Comparison of ENCODE assay signal across 8 mouse cellular contexts in genomic region chr13:51100233-51101015, GRCm38 (mm10). TPM values are rescaled to one million over a fixed set of nuclear protein-coding genes. Genes with fewer than 3 reads are reported as not detected.
A peak's percentile ranks its signal among the peaks of the same experiment; 100 is the strongest.
DNase-seq lines count a peak whose midpoint lies in the region; ATAC-seq and TF ChIP-seq lines count a peak whose summit lies in the region.

Spin1 (plus strand) TSS chr13:51100880.

- H3K36me3 ChIP-seq in forebrain, embryonic 10.5 days (replicated peaks): peaks cover 34% of the 10 kb centered on the region
- H3K36me3 ChIP-seq in heart, embryonic 14.5 days (ENCODE audit: control insufficient read depth, insufficient read depth, low read length): no peaks in the 10 kb centered on the region
- H3K36me3 ChIP-seq in liver, embryonic 12.5 days: peaks cover 8% of the 10 kb centered on the region
- H3K36me3 ChIP-seq in splenic B cell, adult 2 months (ENCODE audit: control insufficient read depth, insufficient read depth, low read length, poor library complexity, severe bottlenecking): no peaks in the 10 kb centered on the region

- DNase-seq in CD4-positive helper T cell, adult 2 months (ENCODE audit: low read depth, low spot score): peak; percentile 86
- DNase-seq in brain, embryonic 14.5 days (ENCODE audit: low read depth): peak; percentile 89
- peak; percentile 76 for DNase-seq in forebrain, embryonic 10.5 days (ENCODE audit: extremely low spot score, low spot score)
- DNase-seq in kidney, postnatal 14 days: peak; percentile 93
- peak; percentile 90 for DNase-seq in naive thymus-derived CD4-positive, alpha-beta T cell, adult 2 months (ENCODE audit: low read depth)
- peak; percentile 87 for DNase-seq in splenic B cell, adult 2 months (ENCODE audit: low read depth, low spot score)

- H3K9ac ChIP-seq in heart, embryonic 14.5 days (ENCODE audit: low read length): peak within 1 kb of the TSS; percentile 95
- H3K9ac ChIP-seq in liver, embryonic 12.5 days: peak within 1 kb of the TSS; percentile 89

- H3K4me1 ChIP-seq in forebrain, embryonic 10.5 days: peaks cover 19% of the 10 kb centered on the region
- peaks cover 12 to 14% of the 10 kb centered on the region in 2 experiments for H3K4me1 ChIP-seq in heart, embryonic 14.5 days (ENCODE audit: control insufficient read depth in 2 of 2, insufficient read depth in 2 of 2, low read length in 2 of 2)
- H3K4me1 ChIP-seq in liver, embryonic 12.5 days: peaks cover 29% of the 10 kb centered on the region

- H3K4me3 ChIP-seq in forebrain, embryonic 10.5 days: peak within 1 kb of the TSS; percentile 91
- peak within 1 kb of the TSS; percentile 92 to 97 for H3K4me3 ChIP-seq in heart, embryonic 14.5 days (ENCODE audit: control insufficient read depth in 1 of 2, insufficient read depth in 1 of 2, low read depth in 1 of 2, low read length in 2 of 2)
- peak within 1 kb of the TSS; percentile 92 for H3K4me3 ChIP-seq in liver, embryonic 12.5 days

- TF ChIP-seq POLR2A in brain, embryonic 14.5 days (IDR thresholded peaks at IDR 0.05; ENCODE audit: borderline replicate concordance, extremely low read depth, insufficient read depth, insufficient read length, poor library complexity, severe bottlenecking): peak; percentile 95

- H3K4me2 ChIP-seq in heart, embryonic 14.5 days (ENCODE audit: low read length): peak within 1 kb of the TSS; percentile 98
- H3K4me2 ChIP-seq in liver, embryonic 12.5 days: peak within 1 kb of the TSS; percentile 98

- no peak for TF ChIP-seq CTCF in brain, embryonic 14.5 days (IDR thresholded peaks at IDR 0.05; ENCODE audit: borderline replicate concordance, extremely low read depth, insufficient read depth, insufficient read length)

- peak; percentile 82 for ATAC-seq in heart, embryonic 14.5 days (ENCODE audit: insufficient number of reproducible peaks, insufficient read depth, low FRiP score, low read depth)
- ATAC-seq in liver, embryonic 12.5 days: peak; percentile 88

- 0 out of 2 replicates have a peak, but pooled peaks cover 5% of the 10 kb centered on the region for H3K27me3 ChIP-seq in forebrain, embryonic 10.5 days (ENCODE audit: poor library complexity, severe bottlenecking)
- H3K27me3 ChIP-seq in heart, embryonic 14.5 days (ENCODE audit: control insufficient read depth, insufficient read depth, low read length): no peaks in the 10 kb centered on the region
- H3K27me3 ChIP-seq in liver, embryonic 12.5 days (replicated peaks): peaks cover 10% of the 10 kb centered on the region
- H3K27me3 ChIP-seq in splenic B cell, adult 2 months (ENCODE audit: control insufficient read depth, insufficient read depth, low read length, poor library complexity, severe bottlenecking): no peaks in the 10 kb centered on the region

- WGBS in forebrain, embryonic 10.5 days: 2% methylated on average over 82 of the region's 85 CpGs
- under 1% methylated on average over 59 of the region's 85 CpGs for WGBS in heart, embryonic 14.5 days
- under 1% methylated on average over 69 of the region's 85 CpGs for WGBS in liver, embryonic 12.5 days (ENCODE audit: insufficient replicate concordance)

- peaks cover 34% of the 10 kb centered on the region for H3K9me3 ChIP-seq in forebrain, embryonic 10.5 days
- H3K9me3 ChIP-seq in heart, embryonic 14.5 days (ENCODE audit: control insufficient read depth, low read length): peaks cover 3% of the 10 kb centered on the region; the same call in 1 of the 2 replicates
- 0 out of 2 replicates have a peak, but pooled peaks cover 4% of the 10 kb centered on the region for H3K9me3 ChIP-seq in liver, embryonic 12.5 days (replicated peaks)

- H3K27ac ChIP-seq in forebrain, embryonic 10.5 days: peak within 1 kb of the TSS; percentile 100
- H3K27ac ChIP-seq in heart, embryonic 14.5 days (replicated peaks in 1 of 2; ENCODE audit: control insufficient read depth in 1 of 2, insufficient read depth in 1 of 2, low read depth in 2 of 2, low read length in 2 of 2): peak within 1 kb of the TSS; percentile 82 to 91
- peak within 1 kb of the TSS; percentile 81 for H3K27ac ChIP-seq in liver, embryonic 12.5 days

RNA-seq across cellular contexts. Expression of gene Spin1, which starts in this region (rescaled TPM):
- polyA plus RNA-seq in brain, embryonic 14.5 days (2012; rRNA removed): 98.7 and 128 TPM in 2 replicates
- 81.7 and 83.3 TPM in 2 replicates for polyA plus RNA-seq in forebrain, embryonic 10.5 days (2016; fragmentation: Nextera tagmentation; extraction: Ambion mirVana)
- polyA plus RNA-seq in heart, embryonic 14.5 days (2014; fragmentation: Nextera tagmentation; extraction: Ambion mirVana): 57.8 and 58.1 TPM in 2 replicates
- 18.5 and 19.0 TPM in 2 replicates for polyA plus RNA-seq in liver, embryonic 12.5 days (2016; fragmentation: Nextera tagmentation; extraction: Ambion mirVana)

Comparison
In these comparisons a context has a peak if more than half of its experiments do, and no peak if none do; other contexts are left out.
1. Peak in every context shown above with its lines: DNase-seq, ATAC-seq, H3K4me3 ChIP-seq and H3K27ac ChIP-seq.